Mouse (Mus musculus): Measurements from ENCODE around the gene Atg16l2.

The Atg16l2 gene

GRCm38 (mm10) chr7:101292086-101292485, 10.0 kb downstream of the Atg16l2 start:
- no peak for DNase-seq (ENCODE audit: low read depth, low spot score)

GRCm38 (mm10) chr7:101291641-101292040, 10.4 kb downstream of the Atg16l2 start:
- DNase-seq (ENCODE audit: low read depth, low spot score) = no peak

GRCm38 (mm10) chr7:101291211-101291610, 10.8 kb downstream of the Atg16l2 start:
- no peak for DNase-seq (ENCODE audit: low read depth, low spot score)

- no peak for DNase-seq (ENCODE audit: low read depth, low spot score)
Observed at GRCm38 (mm10) chr7:101290401-101290800, 11.7 kb downstream of the Atg16l2 start.

- DNase-seq (ENCODE audit: low read depth, low spot score) = peak; percentile 34
Observed at GRCm38 (mm10) chr7:101288436-101288835, 13.6 kb downstream of the Atg16l2 start.

GRCm38 (mm10) chr7:101287820-101288219, 14.2 kb downstream of the Atg16l2 start:
- DNase-seq (ENCODE audit: low read depth, low spot score) = no peak

- no peak for DNase-seq (ENCODE audit: low read depth, low spot score)
Observed at GRCm38 (mm10) chr7:101286891-101287290, 15.2 kb downstream of the Atg16l2 start.

- DNase-seq (ENCODE audit: low read depth, low spot score) = no peak
Observed at GRCm38 (mm10) chr7:101284504-101284903, 17.5 kb downstream of the Atg16l2 start.

- no peak for DNase-seq (ENCODE audit: low read depth, low spot score)
Observed at GRCm38 (mm10) chr7:101282721-101283120, 19.3 kb downstream of the Atg16l2 start.

- no peak for DNase-seq (ENCODE audit: low read depth, low spot score)
Observed at GRCm38 (mm10) chr7:101272466-101273160, 29.4 kb downstream of the Atg16l2 start.

- no peak for DNase-seq (ENCODE audit: low read depth, low spot score)
Observed at GRCm38 (mm10) chr7:101271602-101272001, 30.4 kb downstream of the Atg16l2 start.

- DNase-seq (ENCODE audit: low read depth, low spot score) = no peak
Observed at GRCm38 (mm10) chr7:101267457-101268259, 34.4 kb downstream of the Atg16l2 start.

GRCm38 (mm10) chr7:101263511-101263910, 38.5 kb downstream of the Atg16l2 start:
- DNase-seq (ENCODE audit: low read depth, low spot score) = no peak

GRCm38 (mm10) chr7:101261941-101262546, 40.0 kb downstream of the Atg16l2 start:
- no peak for DNase-seq (ENCODE audit: low read depth, low spot score)

- no peak for DNase-seq (ENCODE audit: low read depth, low spot score)
Observed at GRCm38 (mm10) chr7:101258482-101258881, 43.6 kb downstream of the Atg16l2 start.

- no peak for DNase-seq (ENCODE audit: low read depth, low spot score)
Observed at GRCm38 (mm10) chr7:101253071-101253470, 49.0 kb downstream of the Atg16l2 start.

- no peak for DNase-seq (ENCODE audit: low read depth, low spot score)
Observed at GRCm38 (mm10) chr7:101249173-101249572, 52.9 kb downstream of the Atg16l2 start.

- DNase-seq (ENCODE audit: low read depth, low spot score) = no peak
Observed at GRCm38 (mm10) chr7:101248760-101249159, 53.3 kb downstream of the Atg16l2 start.

GRCm38 (mm10) chr7:101236712-101237473, 65.2 kb downstream of the Atg16l2 start:
- DNase-seq (ENCODE audit: low read depth, low spot score) = no peak

- no peak for DNase-seq (ENCODE audit: low read depth, low spot score)
Observed at GRCm38 (mm10) chr7:101232716-101233115, 69.3 kb downstream of the Atg16l2 start.

- peak; percentile 51 for DNase-seq (ENCODE audit: low read depth, low spot score)
Observed at GRCm38 (mm10) chr7:101231458-101231857, 70.6 kb downstream of the Atg16l2 start.

GRCm38 (mm10) chr7:101229336-101229735, 72.7 kb downstream of the Atg16l2 start:
- no peak for DNase-seq (ENCODE audit: low read depth, low spot score)
